Mouse (Mus musculus): ENCODE data around the gene Pla2g6. TPM values are rescaled to one million over a fixed set of nuclear protein-coding genes. Genes with fewer than 3 reads are reported as not detected.

Pla2g6 gene
- polyA plus RNA-seq, 1 experiment from 2014 or later = 8.8 TPM

- no peak for DNase-seq (ENCODE audit: low spot score)
- no peaks in the 10 kb centered on the region for H3K27me3 ChIP-seq (ENCODE audit: control insufficient read depth, insufficient read depth, low read length)
- H3K36me3 ChIP-seq (ENCODE audit: control insufficient read depth, insufficient read depth, low read length) = no peaks in the 10 kb centered on the region
- 70% methylated on average over 5 of the region's 5 CpGs for WGBS
- H3K9me3 ChIP-seq (ENCODE audit: control insufficient read depth, low read length) = no peaks in the 10 kb centered on the region
- no peak for ATAC-seq (ENCODE audit: low FRiP score, low TSS enrichment)
- H3K4me2 ChIP-seq (replicated peaks; ENCODE audit: low read depth) = no peak overlapping the region
- no peak overlapping the region; the same call in 1 of the 2 replicates for H3K9ac ChIP-seq (ENCODE audit: low read length)
- H3K4me1 ChIP-seq (replicated peaks; ENCODE audit: control insufficient read depth, insufficient read depth) = no peaks in the 10 kb centered on the region
- H3K27ac ChIP-seq (replicated peaks) = no peak overlapping the region
- TF ChIP-seq EP300 (optimal IDR thresholded peaks at IDR 0.05) = no peak
- H3K4me3 ChIP-seq (ENCODE audit: low read depth, low read length) = no peak overlapping the region
These were observed 10.8 kb upstream of the Pla2g6 start for GRCm38 (mm10) chr15:79338978-79339377.

GRCm38 (mm10) chr15:79335061-79335655 is 7.0 kb upstream of the Pla2g6 start:
- Histone ChIP-seq H3K27me3 (ENCODE audit: control insufficient read depth, insufficient read depth, low read length) (no peaks in the 10 kb centered on the region), H3K4me3 (ENCODE audit: low read depth, low read length) (no peak overlapping the region), H3K4me1 (replicated peaks; ENCODE audit: control insufficient read depth, insufficient read depth) (no peaks in the 10 kb centered on the region), H3K27ac (replicated peaks) (no peak overlapping the region), H3K9ac (ENCODE audit: low read length) (no peak overlapping the region), H3K36me3 (ENCODE audit: control insufficient read depth, insufficient read depth, low read length) (no peaks in the 10 kb centered on the region), H3K4me2 (replicated peaks; ENCODE audit: low read depth) (no peak overlapping the region), H3K9me3 (ENCODE audit: control insufficient read depth, low read length) (no peaks in the 10 kb centered on the region)
- 61% methylated on average over 7 of the region's 7 CpGs for WGBS
- no peak for DNase-seq (ENCODE audit: low spot score)
- no peak for ATAC-seq (ENCODE audit: low FRiP score, low TSS enrichment)
- TF ChIP-seq EP300 (optimal IDR thresholded peaks at IDR 0.05) = no peak
- no peak for TF ChIP-seq CTCF (IDR thresholded peaks at IDR 0.05; ENCODE audit: low read depth)

GRCm38 (mm10) chr15:79333409-79333808 is 5.2 kb upstream of the Pla2g6 start:
- Histone ChIP-seq H3K4me1 (replicated peaks; ENCODE audit: control insufficient read depth, insufficient read depth) (no peaks in the 10 kb centered on the region), H3K27me3 (ENCODE audit: control insufficient read depth, insufficient read depth, low read length) (no peaks in the 10 kb centered on the region), H3K36me3 (ENCODE audit: control insufficient read depth, insufficient read depth, low read length) (no peaks in the 10 kb centered on the region), H3K9me3 (ENCODE audit: control insufficient read depth, low read length) (no peaks in the 10 kb centered on the region), H3K9ac (ENCODE audit: low read length) (no peak overlapping the region), H3K27ac (replicated peaks) (peak overlapping the region; percentile 40; the same call in 1 of the 2 replicates), H3K4me2 (replicated peaks; ENCODE audit: low read depth) (no peak overlapping the region), H3K4me3 (ENCODE audit: low read depth, low read length) (no peak overlapping the region)
- no peak for TF ChIP-seq CTCF (IDR thresholded peaks at IDR 0.05; ENCODE audit: low read depth)
- TF ChIP-seq EP300 (optimal IDR thresholded peaks at IDR 0.05) = no peak
- DNase-seq (ENCODE audit: low spot score) (peak; percentile 68), ATAC-seq (ENCODE audit: low FRiP score, low TSS enrichment) (peak; percentile 76)
- 37% methylated on average over 4 of the region's 4 CpGs for WGBS

- H3K4me2 ChIP-seq (replicated peaks; ENCODE audit: low read depth) = no peak overlapping the region
- no peak for ATAC-seq (ENCODE audit: low FRiP score, low TSS enrichment)
- 39% methylated on average over 4 of the region's 4 CpGs for WGBS
- no peaks in the 10 kb centered on the region for H3K27me3 ChIP-seq (ENCODE audit: control insufficient read depth, insufficient read depth, low read length)
- no peak overlapping the region for H3K9ac ChIP-seq (ENCODE audit: low read length)
- H3K27ac ChIP-seq (replicated peaks) = no peak overlapping the region
- peaks cover 2% of the 10 kb centered on the region; the same call in 1 of the 2 replicates for H3K4me1 ChIP-seq (replicated peaks; ENCODE audit: control insufficient read depth, insufficient read depth)
- TF ChIP-seq CTCF (IDR thresholded peaks at IDR 0.05; ENCODE audit: low read depth) (no peak), EP300 (optimal IDR thresholded peaks at IDR 0.05) (no peak)
- no peaks in the 10 kb centered on the region for H3K9me3 ChIP-seq (ENCODE audit: control insufficient read depth, low read length)
- no peak overlapping the region for H3K4me3 ChIP-seq (ENCODE audit: low read depth, low read length)
- DNase-seq (ENCODE audit: low spot score) = no peak
- no peaks in the 10 kb centered on the region for H3K36me3 ChIP-seq (ENCODE audit: control insufficient read depth, insufficient read depth, low read length)
These were observed 2.3 kb upstream of the Pla2g6 start for GRCm38 (mm10) chr15:79330521-79330920.

- TF ChIP-seq CTCF (IDR thresholded peaks at IDR 0.05; ENCODE audit: low read depth) = no peak
- TF ChIP-seq EP300 (optimal IDR thresholded peaks at IDR 0.05) = no peak
- H3K4me1 ChIP-seq (replicated peaks; ENCODE audit: control insufficient read depth, insufficient read depth) = peaks cover 2% of the 10 kb centered on the region; the same call in 1 of the 2 replicates
- WGBS = 82% methylated on average over 6 of the region's 6 CpGs
These were observed 1.8 kb upstream of the Pla2g6 start for GRCm38 (mm10) chr15:79329979-79330363.

GRCm38 (mm10) chr15:79329346-79329978 is 1.3 kb upstream of the Pla2g6 start:
- no peak for ATAC-seq (ENCODE audit: low FRiP score, low TSS enrichment)
- H3K9me3 ChIP-seq (ENCODE audit: control insufficient read depth, low read length) = no peaks in the 10 kb centered on the region

More at GRCm38 (mm10) chr15:79329979-79330363, 1.8 kb upstream of the Pla2g6 start:
- H3K9me3 ChIP-seq (ENCODE audit: control insufficient read depth, low read length) = no peaks in the 10 kb centered on the region
- ATAC-seq (ENCODE audit: low FRiP score, low TSS enrichment) (no peak), DNase-seq (ENCODE audit: low spot score) (no peak)
- H3K9ac ChIP-seq (ENCODE audit: low read length) = no peak overlapping the region
- H3K4me2 ChIP-seq (replicated peaks; ENCODE audit: low read depth) = no peak overlapping the region
- H3K4me3 ChIP-seq (ENCODE audit: low read depth, low read length) = no peak overlapping the region
- H3K27ac ChIP-seq (replicated peaks) = no peak overlapping the region
- H3K27me3 ChIP-seq (ENCODE audit: control insufficient read depth, insufficient read depth, low read length) = no peaks in the 10 kb centered on the region
- no peaks in the 10 kb centered on the region for H3K36me3 ChIP-seq (ENCODE audit: control insufficient read depth, insufficient read depth, low read length)

More at GRCm38 (mm10) chr15:79329346-79329978, 1.3 kb upstream of the Pla2g6 start:
- Histone ChIP-seq H3K36me3 (ENCODE audit: control insufficient read depth, insufficient read depth, low read length) (no peaks in the 10 kb centered on the region), H3K27ac (replicated peaks) (no peak overlapping the region), H3K27me3 (ENCODE audit: control insufficient read depth, insufficient read depth, low read length) (no peaks in the 10 kb centered on the region), H3K4me3 (ENCODE audit: low read depth, low read length) (no peak overlapping the region), H3K9ac (ENCODE audit: low read length) (no peak overlapping the region), H3K4me1 (replicated peaks; ENCODE audit: control insufficient read depth, insufficient read depth) (peaks cover 2% of the 10 kb centered on the region; the same call in 1 of the 2 replicates), H3K4me2 (replicated peaks; ENCODE audit: low read depth) (no peak overlapping the region)
- no peak for DNase-seq (ENCODE audit: low spot score)
- TF ChIP-seq EP300 (optimal IDR thresholded peaks at IDR 0.05) (no peak), CTCF (IDR thresholded peaks at IDR 0.05; ENCODE audit: low read depth) (peak; percentile 44)
- WGBS = 91% methylated on average over 6 of the region's 6 CpGs
